Mouse (Mus musculus) hematopoietic stem cell, adult 5-6 weeks (primary cell): ENCODE results near the gene Spata9. TPM values are rescaled to one million over a fixed set of nuclear protein-coding genes. Genes with fewer than 3 reads are reported as not detected.
"Not testable (repeated sequence)": the region's sequence is repeated elsewhere in the genome, so short reads cannot be mapped to it uniquely, and the experiment has no call there.

Experiments
- ATAC-seq, 2 experiments: fragments of 125-278 bp in 1 of 2; replicated peaks in 1 of 2; 2 replicates each; pipeline ENCODE4 v1.8.0; 2016 to 2017; ENCODE audit warnings: inconsistent platforms in 2 of 2, mild to moderate bottlenecking in 2 of 2, moderate number of reproducible peaks in 2 of 2, low read depth in 1 of 2, moderate TSS enrichment in 1 of 2; ENCODE audit not compliant: low FRiP score in 2 of 2, poor library complexity in 2 of 2, severe bottlenecking in 2 of 2, insufficient read depth in 1 of 2, low TSS enrichment in 1 of 2
- total RNA-seq: library from RNA; stranded (forward); fragments of 172-1452, 232-1000 nt; gene quantifications from 2 replicates; pipeline ENCODE4 v1.2.3, GENCODE M21; 2017

The Spata9 gene
- total RNA-seq = not detected in 2 replicates

DNA sequence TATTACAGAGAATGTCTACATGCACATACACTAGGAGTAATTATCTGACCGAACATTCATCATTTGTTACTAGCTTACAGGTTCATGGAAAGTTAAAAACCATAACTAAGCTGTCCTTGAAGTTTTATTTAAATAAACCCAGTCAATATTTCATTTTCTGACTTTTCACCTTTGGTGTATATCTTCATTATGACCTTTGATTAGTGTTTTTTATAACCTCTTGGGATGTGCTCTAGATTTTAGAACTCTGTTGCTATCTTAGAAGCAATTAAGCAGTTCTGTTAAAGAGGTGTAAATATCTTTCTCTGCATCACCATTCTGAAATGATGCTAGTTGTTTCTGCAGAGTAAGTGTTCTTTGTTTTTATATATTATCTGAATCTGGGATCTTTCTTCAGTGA, at the start of gene Spata9:
Spata9 (plus strand) TSS at position 301 of the 400 bp plus-strand sequence.
- no peak for ATAC-seq

DNA sequence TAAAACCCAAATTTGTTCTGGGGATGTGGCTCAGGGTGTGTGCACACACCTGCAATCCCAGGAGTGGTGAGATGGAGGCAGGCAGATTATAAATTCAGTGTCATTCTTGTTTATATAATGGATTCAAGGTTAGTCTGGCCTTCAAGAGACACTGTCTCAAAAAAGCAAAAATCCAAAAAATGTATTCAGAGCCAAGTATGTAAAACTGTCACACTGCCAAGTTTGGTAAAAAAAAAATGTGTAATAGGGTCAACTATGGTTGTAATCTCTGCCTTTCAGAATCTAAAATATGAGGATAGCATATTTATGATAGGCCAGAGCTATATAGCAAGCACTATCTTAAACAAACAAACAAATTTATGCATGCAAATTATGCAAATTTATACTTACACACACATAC, 39.0 kb upstream of the Spata9 start:
- no peak for ATAC-seq

DNA sequence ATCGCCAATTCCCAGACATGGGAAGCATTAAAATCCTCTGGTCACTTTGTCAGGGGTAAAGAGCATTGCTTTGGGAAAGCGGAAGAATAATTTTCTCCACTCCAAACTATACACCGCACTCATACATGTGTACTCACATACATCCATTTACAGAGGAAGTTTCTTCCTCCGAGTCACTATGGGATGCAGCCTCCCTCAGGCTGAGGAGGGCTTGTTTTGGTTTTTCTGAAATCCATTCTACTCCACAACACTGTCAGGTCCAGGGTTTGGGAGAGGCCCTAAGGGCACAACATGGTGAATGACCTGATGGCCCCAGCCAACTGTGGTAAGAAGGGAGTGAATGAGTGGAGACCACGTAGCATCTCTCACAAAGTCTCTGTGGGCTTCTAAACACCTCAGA, 37.9 kb upstream of the Spata9 start:
- not testable (repeated sequence) for ATAC-seq

DNA sequence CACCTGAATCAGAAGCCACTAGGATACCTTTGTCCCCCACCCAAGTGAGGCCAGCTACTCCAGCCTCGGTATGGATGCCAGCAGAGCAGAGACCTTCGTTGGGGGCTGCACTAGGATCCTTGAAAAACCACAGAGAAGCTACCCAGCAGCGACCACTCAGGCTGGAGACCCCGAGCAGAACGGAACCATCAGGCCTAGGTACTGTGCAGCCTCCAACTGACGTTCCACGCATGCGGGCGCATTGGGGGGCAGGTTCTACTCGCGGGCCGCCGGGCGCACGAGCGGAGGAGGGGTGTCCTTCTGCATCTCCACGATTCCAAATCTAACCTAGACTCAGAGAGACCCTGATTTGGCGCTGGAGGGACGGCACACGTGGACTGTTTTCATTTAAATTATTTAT, 36.9 kb upstream of the Spata9 start:
- ATAC-seq = no peak

DNA sequence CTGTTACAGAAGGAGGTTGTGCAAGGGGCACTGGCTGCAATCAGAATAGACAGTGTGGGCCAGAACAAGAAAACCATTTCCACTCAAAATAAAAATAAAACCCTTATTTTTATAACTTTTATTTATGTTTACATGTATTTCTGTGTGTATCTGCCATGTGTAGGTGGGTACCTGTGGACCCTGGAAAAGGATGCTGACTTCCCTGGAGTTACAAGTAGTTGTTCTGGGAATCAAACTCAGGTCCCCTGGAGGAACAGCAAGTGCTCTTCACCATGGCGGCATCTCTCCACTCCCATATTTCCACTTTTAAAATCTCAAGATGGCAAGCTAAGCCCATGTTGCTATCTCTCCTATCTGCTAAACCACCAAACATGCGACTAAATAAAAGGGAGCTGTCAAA, 36.3 kb upstream of the Spata9 start:
- no peak for ATAC-seq

DNA sequence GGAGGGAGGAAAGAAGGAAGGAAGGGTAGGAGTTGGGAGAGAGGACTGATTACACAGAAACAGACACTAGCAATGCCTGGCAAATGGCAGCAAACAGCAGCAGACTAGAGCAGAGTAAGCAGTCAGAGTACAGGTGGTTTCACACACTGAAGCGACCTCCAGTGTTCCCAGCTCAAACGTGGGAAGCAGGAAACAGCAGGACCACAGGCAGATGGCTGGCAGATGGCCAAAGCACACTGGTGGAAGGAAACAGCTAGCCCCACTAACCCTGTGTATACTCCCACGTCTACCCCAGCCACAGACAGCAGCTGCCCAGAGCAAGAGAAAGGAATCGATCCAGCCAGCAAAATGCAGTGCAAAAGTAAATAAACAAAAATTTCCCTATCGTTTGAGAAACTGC, 35.9 kb upstream of the Spata9 start:
- peak; percentile 75 to 90 for ATAC-seq

DNA sequence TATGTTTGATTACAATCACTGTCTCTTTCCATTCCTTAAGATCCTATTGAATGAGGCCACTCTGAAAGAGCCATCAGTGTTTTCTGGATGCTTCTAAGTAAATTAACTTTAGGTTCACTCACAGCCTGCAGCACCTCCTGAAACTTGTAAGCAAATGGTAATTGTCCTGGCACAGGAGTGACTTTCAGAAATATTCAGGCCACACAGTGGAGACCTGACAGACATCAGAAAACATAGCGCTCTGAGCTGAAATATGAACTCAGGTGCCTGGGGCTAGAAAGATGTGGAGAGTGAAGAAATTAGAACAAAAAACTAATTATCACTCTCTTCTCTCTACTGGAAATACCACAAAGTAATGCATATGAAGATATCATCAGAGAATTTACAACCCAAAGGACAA, 33.7 kb upstream of the Spata9 start:
- ATAC-seq = no peak

DNA sequence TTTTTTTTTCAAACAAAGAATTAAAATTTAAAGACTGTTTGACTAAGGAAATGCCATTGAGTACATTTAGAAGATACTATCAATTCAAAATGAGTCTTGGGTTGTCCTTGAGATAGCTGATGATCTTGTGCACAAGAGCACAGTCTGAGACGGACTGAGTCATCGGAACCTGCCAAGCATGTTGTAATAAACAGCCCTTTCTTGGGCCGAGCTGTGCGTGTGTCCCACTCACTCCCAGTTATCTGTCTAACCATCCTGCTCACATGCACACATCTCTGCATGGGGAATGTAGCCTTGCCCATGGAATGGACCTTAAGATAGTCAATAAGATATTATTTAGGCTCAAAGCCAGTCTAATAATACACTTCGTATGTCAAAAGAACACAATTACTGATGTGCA, 28.1 kb upstream of the Spata9 start:
- no peak for ATAC-seq

DNA sequence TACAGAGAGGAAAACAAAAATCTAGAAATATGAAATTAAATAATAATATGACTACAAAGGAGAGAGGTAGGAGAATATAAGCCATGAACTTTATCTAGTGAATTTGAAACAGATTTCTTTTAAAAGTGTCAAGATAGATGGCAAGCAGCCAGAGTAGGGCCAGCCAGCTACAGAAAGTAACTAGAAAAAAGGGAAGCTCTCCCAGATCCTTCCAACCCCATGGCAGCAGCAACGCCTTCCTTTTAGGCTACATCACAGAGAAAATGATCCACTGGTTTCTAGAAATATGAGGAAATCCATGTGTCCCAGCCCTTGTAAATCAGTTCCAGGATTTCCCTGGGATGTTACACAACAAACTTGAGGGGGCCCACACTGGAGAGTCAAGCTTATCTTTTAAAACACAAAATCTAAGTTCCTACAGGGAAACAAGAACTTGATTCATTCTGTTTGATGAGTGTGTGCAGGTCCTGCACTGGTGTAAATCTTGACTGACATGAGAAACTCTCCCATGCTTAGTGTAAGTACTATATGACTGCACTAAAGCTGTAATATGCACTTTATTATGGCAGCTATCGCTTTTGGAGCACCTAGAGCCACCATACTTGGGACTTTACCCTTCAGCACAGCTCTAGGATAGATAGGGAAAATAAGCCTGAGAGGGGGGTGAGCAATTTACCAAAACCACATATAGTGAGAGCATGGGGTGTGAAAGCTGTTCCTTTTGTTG, 26.0 kb upstream of the Spata9 start:
- peak; percentile 47 to 49 for ATAC-seq

DNA sequence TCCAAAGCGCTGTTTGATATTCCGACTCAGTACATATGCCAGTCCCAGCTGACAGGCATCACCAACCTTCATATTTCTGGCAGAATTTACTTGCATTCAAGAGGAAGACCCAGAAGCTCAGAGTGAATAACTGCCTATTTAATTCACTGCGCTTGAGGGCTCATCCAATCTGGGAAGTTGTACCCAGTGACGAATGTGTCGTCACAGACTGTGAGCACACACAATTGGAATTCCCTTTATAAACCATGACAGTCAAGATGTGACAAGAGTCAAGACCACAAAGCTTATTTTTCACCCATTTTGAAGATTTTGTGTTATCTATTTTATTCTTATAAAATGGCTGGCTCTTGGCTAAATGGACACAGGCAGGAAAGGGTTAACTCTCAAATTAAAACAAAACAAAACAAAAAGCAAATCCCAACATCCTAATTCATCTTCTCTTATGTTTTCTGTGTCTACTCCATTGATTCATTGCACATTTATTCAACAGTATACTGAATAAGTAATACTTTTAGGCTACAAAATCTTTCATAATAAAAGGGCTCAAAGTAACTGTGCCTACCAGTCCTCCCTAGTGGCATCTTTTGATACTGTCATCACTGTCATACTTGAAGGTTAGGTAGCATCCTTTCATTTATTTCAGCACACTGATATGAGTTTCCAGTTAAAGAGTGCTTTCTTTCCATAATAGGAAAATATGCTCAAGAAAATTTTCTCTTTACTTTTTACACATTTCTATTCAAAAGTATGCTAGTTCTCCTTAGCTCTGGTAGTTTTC, 25.2 kb upstream of the Spata9 start:
- ATAC-seq = no peak

DNA sequence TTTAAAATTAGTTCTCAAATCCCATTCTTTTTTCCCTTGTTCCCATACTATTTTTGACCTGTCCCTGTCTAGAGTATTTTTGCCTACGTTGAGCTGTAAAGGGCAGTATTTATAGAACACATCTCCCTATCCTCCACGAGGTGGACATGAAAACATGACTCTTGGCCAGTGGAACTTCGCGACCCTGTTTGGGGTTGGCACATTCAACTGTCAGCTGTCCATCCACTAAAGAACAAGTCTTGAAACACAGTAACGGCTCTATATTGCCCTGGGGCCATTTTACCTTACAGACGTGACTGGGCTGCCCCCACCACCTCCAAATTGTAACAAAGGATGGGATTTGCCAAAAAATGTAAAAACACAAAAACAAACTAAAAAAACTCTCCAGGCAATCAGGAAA, 24.2 kb upstream of the Spata9 start:
- ATAC-seq = no peak

DNA sequence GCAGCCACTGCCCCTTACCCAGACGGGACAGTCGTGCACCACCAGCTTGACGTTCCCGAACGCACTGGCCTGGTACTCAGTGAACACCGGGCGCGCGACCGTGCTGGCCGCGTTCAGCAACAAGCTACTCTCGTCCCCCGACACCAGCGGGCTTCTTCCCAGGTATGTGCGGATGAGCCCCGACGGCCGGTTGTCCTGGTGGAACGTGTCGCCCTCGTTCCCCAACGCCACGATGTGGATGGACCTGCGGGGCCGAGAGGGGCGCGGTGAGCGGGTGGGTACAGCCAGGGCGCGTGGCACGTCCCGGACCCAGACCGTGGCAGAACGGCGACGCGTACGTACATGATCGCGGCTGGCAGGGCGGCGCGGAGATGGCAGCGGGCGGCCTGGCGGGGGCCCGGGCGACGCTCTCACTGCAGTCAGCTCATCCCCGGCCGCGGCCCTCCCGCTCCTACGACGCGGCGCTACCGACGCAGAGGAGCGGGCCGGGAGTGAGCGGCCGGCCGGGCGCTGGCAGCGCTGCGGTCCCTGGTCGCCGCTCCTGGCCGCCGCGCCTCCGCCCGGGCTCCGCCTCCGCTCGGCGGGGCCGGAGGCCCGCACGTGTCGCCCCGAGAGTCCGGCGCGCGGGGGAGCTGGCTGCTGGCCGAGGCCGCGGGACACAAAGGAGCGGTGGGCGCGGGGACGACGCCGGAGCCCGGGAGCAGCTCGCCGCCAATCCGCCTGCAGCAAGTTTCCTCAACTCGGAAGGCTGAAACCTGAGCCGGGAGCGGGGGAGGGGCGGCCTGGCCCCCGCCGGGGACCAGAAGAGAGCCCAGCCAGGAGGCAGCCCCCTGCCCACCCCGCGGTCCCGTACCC, 23.5 kb upstream of the Spata9 start, which contains the start of gene Rhobtb3:
Rhobtb3 (minus strand) TSS at position 737 of the 855 bp plus-strand sequence.
- peak; percentile 58 to 63 for ATAC-seq

DNA sequence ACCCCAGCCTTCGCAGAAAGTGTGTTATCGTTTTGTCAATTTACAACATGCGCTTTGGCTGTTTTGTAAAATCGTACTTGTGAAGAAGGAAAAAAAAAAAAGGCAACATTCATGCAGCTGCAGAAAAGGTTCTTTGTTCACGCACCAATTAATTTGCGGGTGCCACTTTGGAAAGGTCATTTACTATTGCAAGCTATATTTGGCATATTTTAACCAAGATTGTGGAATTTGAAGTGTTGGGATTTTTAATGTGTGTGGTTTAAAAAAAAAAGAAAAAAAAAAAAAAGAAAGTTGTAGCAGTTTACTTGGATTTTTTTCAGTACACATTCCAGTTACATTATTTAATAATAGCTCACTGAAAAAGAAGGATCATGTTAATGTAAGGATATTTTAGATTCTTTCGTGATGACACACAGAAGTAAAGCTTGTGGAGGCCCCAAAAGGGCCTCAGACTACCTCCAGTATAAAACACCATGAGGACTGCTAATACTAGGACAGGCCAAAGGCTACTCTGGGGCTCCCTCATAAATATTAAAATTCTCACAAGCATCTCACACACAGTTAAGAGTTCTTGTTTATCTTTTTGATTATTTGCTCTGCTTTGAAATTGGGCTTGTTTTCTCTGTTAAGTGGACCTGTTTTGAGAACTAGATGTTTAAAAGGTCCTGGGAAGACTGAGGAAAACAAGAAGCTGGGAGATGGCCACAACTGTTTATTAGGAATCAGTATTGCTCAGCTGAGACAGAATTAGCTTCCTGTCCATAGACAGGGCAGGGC, 22.7 kb upstream of the Spata9 start:
- no peak for ATAC-seq

DNA sequence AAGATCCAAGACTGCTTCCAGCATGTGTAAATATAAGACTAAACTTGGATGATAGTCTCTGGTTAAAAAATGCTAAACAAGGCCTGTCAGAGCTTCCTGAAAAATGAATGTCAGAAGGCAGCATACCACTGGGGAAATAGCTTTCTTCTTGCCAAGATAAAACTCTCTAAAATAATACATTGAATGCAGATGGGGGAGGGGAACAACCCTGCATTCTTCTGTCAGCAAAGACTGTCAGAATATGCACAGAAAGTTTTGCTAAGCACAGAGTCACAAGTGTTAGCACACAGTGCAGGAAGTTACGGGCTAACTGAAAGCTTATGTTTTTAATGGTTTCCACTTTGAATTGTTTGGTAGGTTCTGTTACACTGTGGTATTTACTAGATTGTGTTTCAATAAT, 16.7 kb upstream of the Spata9 start:
- ATAC-seq = peak; percentile 27 to 29; a peak in 2 of 4 replicates

DNA sequence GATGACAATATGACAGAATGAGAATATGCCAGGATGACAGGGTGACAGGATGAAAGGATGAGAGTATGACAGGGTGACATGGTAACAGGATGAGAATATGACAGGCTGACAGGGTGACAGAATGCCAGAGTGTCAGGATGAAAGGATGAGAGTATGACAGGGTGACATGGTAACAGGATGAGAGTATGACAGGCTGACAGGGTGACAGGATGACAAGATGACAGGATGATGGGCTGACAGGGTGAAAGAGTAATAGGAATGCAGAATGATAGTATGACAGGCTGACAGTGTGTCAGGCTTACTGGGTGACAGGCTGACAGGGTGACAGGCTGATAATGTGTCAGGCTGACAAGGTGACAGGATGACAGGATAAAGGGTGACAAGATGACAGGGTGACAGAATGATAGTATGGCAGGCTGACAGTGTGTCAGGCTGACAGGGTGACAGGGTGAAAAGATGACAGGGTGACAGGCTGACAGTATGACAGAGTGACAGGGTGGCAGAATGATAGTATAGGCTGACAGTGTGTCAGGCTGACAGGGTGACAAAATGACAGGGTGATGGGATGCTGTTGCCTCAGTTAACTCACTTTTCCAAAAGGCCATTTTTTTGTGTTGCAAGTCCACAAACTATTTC, 11.5 kb upstream of the Spata9 start:
- no peak for ATAC-seq

DNA sequence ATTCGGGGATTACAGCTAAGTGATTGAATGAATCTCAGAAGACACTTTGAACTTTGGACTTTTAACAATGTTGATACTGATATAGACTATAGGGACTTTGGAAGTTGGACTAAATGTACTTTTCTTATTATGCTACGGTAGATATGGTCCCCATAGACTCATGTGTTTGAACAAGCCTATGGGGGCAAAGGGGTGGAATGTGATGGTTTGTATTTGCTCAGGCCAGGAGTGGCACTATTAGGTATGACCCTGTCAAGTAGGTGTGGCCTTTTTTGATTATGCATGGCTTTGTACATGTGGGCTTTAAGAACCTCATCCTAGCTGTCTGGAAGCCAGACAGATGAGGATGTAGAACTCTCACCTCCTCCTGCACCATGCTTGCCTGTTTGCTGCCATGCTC, 7.5 kb downstream of the Spata9 start:
- no peak for ATAC-seq

DNA sequence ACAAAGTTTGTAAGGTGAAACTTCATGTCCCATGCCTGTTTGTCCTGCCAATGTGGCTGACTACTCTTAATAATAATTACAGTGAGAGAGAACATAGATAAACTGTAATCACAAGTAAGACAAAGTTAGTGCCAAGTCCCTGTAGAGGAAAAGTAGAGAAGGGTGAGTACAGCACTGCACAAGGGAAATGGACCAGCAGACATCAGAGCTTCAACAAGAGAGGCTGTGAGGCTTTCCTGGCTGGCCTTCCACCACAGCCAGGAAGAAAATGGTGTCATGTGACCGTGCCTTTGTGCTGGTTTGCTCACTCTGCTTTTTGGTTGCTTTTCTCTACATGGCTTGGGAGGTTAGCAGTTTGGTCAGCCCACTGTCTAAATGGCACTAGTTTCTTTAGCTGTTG, 8.7 kb downstream of the Spata9 start:
- no peak for ATAC-seq
